Mouse (Mus musculus): ENCODE measurements around the gene Mcm2.
A peak's percentile ranks its signal among the peaks of the same experiment; 100 is the strongest.

The Mcm2 gene

GRCm38 (mm10) chr6:88925640-88926205, 27.1 kb upstream of the Mcm2 start:
- DNase-seq (ENCODE audit: low read depth) = no peak

GRCm38 (mm10) chr6:88924502-88925275, 26.1 kb upstream of the Mcm2 start:
- DNase-seq (ENCODE audit: low read depth) = peak; percentile 98

GRCm38 (mm10) chr6:88918802-88919201, 20.2 kb upstream of the Mcm2 start:
- DNase-seq (ENCODE audit: low read depth) = no peak

- no peak for DNase-seq (ENCODE audit: low read depth)
Measured at GRCm38 (mm10) chr6:88916153-88916552, 17.6 kb upstream of the Mcm2 start.

- no peak for DNase-seq (ENCODE audit: low read depth)
Measured at GRCm38 (mm10) chr6:88915510-88915909, 16.9 kb upstream of the Mcm2 start.

- no peak for DNase-seq (ENCODE audit: low read depth)
Measured at GRCm38 (mm10) chr6:88914799-88915198, 16.2 kb upstream of the Mcm2 start.

GRCm38 (mm10) chr6:88913440-88913839, 14.9 kb upstream of the Mcm2 start:
- DNase-seq (ENCODE audit: low read depth) = no peak

- no peak for DNase-seq (ENCODE audit: low read depth)
Measured at GRCm38 (mm10) chr6:88913022-88913421, 14.4 kb upstream of the Mcm2 start.

GRCm38 (mm10) chr6:88909151-88909550, 10.6 kb upstream of the Mcm2 start:
- no peak for DNase-seq (ENCODE audit: low read depth)

- peak; percentile 58 for DNase-seq (ENCODE audit: low read depth)
Measured at GRCm38 (mm10) chr6:88906369-88907108, 8.0 kb upstream of the Mcm2 start.

- DNase-seq (ENCODE audit: low read depth) = no peak
Measured at GRCm38 (mm10) chr6:88905042-88905441, 6.5 kb upstream of the Mcm2 start.

- DNase-seq (ENCODE audit: low read depth) = no peak
Measured at GRCm38 (mm10) chr6:88904456-88904974, 5.9 kb upstream of the Mcm2 start.

GRCm38 (mm10) chr6:88903708-88904107, 5.1 kb upstream of the Mcm2 start:
- DNase-seq (ENCODE audit: low read depth) = no peak

- peak; percentile 92 for DNase-seq (ENCODE audit: low read depth)
Measured at GRCm38 (mm10) chr6:88901947-88902820, 3.6 kb upstream of the Mcm2 start, which contains the start of gene Tpra1. TSS of gene Tpra1 (plus strand) at chr6:88902251.

- no peak for DNase-seq (ENCODE audit: low read depth)
Measured at GRCm38 (mm10) chr6:88901471-88901870, 2.9 kb upstream of the Mcm2 start.

- no peak for DNase-seq (ENCODE audit: low read depth)
Measured at GRCm38 (mm10) chr6:88899628-88900027, 1.0 kb upstream of the Mcm2 start.

- no peak for DNase-seq (ENCODE audit: low read depth)
Measured at GRCm38 (mm10) chr6:88899086-88899485, 506 bp upstream of the Mcm2 start.

- no peak for DNase-seq (ENCODE audit: low read depth)
Measured at GRCm38 (mm10) chr6:88897246-88897645, 1.3 kb downstream of the Mcm2 start.

- no peak for DNase-seq (ENCODE audit: low read depth)
Measured at GRCm38 (mm10) chr6:88895943-88896342, 2.6 kb downstream of the Mcm2 start.

GRCm38 (mm10) chr6:88893559-88893958, 5.0 kb downstream of the Mcm2 start:
- DNase-seq (ENCODE audit: low read depth) = no peak

GRCm38 (mm10) chr6:88890832-88891231, 7.7 kb downstream of the Mcm2 start:
- no peak for DNase-seq (ENCODE audit: low read depth)
